Mouse (Mus musculus) lung, postnatal 36 days (tissue): ENCODE results near the gene Pomgnt1.
A peak's percentile ranks its signal among the peaks of the same experiment; 100 is the strongest.

Experiments used
- DNase-seq: peaks from one replicate; pipeline ENCODE4 v3.0.0; 2022; ENCODE audit warnings: mixed read lengths

Gene Pomgnt1

DNA sequence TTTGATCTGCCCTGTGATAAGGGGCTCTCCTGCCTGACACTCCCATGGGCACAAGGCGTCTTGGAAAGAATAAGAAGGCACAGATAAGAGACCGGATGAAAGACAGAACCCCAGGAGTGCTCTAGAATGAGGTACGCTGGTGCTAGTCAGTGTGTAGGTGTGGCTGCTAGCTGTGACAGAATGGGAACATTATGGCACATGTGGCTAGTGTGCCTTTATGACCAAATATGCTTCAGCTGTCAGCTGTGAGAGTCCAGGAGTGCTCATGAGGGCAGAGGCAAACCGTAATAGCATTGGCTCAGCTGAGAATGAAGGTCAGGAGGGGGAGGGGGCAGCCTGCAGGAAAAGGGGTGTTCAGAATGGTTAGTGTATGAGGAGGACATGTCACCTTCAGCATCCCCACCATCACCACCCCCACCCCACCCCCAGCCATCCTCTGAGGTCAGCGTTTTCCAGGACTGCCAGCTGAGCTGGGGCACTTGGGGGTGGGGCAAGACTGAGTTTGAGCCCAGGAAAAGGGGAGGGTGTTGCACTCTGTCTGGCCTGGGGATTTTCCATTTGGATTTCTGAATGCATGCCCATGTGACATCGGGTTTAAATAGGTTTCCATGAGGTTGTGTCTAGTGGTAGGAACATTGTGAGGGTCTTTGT is 51.0 kb downstream of the Pomgnt1 start:
- peak; percentile 57 for DNase-seq

DNA sequence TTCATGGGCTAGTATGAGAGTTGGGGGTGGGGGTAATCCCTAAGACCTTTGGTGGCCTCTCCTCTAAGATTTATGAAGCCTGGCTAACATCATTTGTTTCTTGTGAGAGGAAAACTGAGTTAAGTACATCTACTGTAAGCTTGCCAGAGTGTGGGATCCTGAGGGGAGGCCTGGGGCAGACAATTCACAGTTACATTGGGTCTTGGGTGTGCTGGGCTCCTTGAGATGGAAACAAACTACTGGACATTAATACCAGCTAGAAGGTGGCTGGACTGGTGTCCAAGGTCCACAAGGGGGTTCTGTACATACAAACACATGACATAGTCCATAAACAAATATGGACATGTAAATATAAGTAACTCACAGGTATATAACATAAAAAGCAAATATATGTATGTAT is 51.5 kb downstream of the Pomgnt1 start:
- no peak for DNase-seq

DNA sequence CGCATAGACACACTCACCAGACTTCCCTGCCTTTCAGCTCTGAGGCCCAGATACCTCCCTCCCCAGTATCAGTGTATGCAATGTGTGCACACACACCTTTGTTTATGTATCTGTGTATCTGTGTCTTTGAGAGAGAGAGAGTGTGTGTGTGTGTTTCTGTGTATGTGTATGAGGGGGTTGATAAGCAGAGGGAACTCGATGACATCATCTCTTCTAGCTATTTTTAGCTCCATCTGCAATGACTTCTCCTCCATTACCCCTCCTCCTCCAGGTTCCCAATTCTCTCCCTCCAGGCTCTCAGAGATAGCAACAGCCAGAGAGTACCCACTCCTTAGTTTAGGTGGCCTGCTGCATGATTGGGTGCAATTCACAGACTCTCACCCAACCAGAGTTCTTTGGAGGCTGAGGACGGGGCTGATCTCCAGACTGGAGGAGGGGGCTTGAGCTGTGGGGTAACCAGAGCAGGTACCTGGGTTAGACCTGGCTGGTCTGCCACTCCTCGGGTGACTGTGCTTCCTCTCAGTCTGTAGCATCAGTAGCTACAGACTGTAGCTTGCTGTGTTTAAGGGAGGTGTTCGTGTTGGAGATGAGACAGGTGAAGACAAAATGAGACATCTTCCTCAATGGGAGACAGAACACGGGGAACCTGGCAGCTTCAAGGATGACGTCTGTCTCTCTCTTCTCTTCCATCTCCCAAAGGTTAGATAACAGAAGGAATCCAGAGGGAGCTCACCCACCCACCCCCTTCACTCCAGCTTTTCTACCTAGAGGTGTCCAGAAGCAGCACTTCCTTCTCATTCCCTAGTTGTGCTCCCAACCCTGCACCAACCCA is 52.3 kb downstream of the Pomgnt1 start:
- DNase-seq, result peak; percentile 47

DNA sequence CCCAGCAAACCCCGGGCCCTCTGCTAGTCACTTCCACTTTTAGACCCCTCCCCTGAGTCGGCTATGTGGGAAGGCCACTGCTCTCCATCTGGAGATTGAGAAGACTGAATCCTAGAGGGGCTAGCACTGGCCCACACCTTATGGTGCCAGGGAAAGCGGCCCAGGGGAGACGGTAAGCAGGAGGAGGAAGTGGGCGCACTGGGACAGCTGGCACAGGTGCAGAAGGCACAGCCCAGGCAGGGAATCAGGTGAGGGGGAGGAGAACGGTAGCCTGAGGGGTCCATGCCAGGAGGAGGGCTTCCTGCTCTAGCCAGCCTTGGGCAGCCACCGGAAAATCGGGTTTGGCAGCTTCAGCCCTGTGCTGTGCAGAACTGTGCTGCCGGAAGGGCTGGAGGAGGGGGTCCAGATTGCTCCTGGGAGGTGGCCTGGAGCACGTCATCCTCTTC is 52.9 kb downstream of the Pomgnt1 start:
- DNase-seq, result peak; percentile 91

DNA sequence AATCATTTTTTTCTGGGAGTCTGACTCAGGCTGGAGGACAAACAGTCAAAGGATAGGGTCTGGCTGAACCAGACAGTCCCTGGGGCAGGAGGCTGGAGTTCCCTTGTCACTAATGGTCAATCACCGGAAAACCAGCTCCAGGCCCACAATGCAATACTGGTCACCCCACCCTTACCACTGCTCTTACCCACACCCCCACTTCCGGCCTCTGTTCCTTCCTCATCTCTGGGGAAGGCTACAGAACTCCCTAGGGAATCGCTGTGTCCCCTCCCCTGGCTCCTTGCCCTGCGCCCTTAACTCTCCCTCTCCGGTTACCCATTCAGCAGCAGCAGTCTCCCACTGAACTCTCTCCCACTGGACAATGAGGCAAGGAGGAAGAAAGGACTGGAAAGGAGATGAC is 53.5 kb downstream of the Pomgnt1 start:
- DNase-seq, result peak; percentile 91

DNA sequence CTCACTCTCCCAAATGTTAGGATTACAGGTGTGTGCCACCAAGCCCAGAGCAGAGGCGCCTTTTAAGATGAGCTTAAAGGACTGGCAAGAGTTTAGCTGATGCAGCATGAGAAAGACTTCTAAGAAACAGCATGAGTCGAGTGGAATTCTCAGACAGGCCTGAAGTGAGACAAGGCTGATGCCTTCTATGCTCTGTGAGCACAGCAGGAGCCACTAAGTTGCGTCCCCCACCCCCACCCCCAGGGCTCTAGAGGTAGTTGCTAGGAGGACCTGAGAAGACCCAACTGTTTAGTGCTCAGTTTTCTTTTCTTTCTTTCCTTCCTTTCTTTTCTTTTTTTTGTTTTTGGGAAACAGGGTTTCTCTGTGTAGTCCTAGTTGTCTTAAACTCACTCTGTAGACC is 58.4 kb downstream of the Pomgnt1 start:
- no peak for DNase-seq

DNA sequence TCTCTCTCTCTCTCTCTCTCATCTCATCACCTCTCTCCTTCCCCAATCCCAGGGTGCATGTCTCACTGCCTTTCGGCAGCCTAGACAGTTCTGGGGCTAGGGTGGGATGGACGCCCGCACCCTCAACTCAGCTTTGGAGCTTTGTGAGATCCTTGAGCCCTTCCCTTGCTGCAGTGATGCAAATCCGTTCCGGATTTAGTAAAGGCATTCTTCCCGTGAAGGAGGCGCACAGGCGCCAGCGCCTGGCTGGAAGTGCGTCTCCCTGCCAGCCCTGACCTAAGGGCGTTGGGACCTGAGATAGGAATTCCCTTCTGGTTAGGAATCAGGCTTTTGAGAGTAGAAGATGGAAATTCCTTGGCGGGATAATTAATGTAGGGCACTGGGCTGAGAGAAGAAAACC is 59.1 kb downstream of the Pomgnt1 start:
- DNase-seq, result peak; percentile 60

DNA sequence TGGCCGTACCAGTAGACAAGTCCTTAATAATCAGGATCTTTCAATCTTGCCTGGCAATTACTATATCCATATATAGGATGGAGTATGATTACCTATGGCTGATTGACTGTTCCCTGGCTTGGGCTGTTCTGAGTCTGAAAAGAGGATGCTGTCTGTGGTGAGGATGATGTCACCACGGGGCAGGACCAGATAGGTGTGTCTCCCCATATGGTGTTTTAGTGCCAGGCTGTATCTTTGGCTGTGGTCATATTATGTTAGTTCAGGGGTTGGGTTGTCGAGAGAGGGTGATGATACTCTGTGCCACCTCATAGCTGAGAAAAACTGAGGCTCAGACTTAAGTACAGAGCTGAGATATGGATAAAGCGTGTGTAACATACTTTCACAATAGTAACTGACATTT is 61.4 kb downstream of the Pomgnt1 start:
- no peak for DNase-seq

DNA sequence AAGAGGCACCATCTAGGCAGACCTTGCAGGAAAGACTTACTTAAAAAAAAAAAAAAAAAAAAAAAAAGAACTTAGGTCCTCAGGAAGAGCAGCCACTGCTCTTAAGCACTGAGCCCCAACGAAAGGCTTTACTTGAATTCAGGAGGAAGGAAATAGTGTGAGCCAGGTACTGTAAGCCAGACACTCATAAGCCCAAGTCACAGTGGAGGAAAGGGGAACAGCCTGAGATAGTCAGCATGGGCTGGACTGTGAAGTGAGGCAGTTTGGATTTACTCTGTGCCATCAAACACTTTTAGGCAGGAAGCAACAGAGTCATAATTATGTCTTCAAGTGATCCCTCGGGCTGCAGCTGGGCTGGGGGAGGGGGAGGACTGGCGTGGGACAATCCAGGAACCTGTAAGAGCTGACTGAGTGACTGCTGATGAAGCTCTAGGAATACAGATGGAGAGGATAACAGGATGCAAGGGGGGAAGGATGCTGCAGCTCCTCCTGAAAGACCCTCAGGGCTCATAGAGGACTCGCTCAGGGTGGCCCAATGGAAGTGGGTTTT is 68.7 kb downstream of the Pomgnt1 start:
- no peak for DNase-seq

DNA sequence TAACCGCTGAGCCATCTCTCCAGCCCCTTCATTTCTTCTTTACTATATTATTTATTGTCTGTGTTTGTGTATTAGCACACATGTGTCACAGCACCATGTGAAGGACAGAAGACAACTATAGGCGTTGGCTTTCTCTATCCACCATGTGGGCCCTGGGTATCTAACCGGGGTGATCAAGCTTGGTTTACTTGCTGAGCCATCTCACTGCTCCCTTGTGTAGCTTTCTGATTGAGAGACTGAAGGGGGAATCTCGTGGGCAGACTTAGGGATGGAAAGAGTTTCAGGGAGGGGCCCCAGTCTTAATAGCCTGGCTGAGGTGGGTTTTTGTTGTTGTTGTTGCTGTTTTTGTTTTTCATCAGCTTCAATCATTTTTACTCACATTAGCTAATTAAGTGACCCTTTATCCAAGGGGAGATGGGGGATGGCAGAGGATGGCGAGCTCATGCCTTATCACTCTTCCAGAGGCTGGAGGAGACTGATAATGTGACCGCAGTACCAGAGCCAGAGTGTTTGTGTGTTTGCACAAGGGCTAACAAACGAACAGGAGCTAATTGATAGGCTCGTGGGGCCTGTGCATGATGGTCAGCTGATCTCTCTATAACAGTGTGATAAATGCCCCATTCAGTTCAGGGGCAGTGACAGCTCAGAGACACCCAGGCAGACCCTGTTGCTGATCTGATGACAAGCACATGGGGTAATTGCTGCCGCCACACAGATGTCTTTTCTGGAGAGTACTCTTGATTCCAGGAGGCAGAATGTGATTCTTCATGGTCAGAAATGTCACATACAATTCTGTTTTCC is 70.1 kb downstream of the Pomgnt1 start:
- no peak for DNase-seq

DNA sequence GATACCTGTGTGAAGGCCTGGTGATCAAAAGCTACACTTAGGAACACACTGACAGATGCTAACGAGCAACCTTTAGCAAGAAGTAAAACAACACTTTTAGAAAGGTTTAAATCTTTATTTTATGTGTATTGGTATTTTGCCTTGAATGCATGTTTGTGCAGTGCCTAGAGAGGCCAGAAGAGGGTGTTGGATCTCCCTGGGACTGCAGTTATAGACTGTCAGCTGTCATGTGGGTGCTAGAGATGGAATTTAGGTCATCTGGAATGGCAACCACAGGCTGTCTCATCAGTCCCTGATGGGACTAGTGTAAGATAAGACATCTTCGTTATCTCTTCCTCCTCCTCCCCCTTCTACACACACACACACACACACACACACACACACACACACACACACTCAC is 74.8 kb downstream of the Pomgnt1 start:
- peak; percentile 20 for DNase-seq

DNA sequence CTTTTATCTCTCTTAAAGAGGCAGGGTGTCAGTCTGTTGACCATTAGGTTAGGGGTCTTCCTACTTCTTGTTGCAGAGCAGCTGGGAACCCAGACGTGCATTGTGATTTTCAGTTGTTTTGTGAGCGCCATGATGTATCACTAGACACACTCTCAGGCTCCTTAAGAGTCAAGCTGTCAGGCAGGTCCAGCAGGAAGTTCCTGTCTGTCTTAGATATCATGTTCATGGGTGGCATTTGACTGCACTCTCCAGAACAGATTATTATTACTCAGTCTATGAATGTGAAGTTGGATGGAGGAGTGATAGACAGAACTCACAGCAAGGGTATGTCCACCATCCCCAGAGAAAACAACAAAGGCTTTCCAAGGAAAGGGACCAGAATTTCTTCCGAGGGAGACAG is 80.8 kb downstream of the Pomgnt1 start:
- no peak for DNase-seq

DNA sequence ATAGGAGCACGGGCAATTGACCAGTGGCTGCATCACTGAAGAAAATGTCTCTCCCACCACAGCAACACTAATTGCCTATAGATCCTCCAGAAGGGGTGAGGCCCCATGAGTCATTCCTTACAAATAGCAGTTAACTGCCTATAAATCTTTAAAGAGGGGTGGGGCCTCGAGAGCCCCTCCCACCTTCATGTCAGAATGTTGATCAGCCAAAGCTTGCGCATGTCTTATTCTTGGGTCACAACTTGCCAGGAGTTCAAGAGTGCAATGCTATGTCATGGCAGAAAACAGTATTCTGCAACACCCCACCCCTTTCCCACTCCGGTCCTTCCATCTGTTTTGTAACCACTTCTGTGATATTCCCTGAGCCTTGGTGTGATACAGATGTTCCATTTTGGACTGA is 82.9 kb downstream of the Pomgnt1 start:
- no peak for DNase-seq

DNA sequence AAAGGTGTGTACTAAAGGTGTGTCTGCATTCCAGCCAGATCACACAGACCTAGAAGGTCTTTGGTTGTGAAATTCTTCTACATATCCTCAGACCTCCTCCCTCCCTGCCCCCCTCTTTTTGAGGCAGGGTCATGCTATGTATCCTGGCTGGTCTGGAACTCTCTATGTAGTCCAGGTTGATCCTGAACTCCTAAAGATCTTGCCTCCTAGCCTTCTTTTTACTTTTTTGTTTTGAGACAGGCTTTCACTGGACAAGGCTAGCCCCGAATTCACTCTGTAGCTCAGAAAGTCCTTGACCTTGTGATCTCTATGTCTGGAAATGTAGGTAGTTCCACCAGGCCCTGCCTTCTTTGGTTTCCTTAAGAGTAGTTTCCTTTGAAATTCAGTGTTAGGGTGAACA is 85.3 kb downstream of the Pomgnt1 start:
- no peak for DNase-seq
